8 mouse cellular contexts compared by ENCODE assay signal in the genomic region with DNA sequence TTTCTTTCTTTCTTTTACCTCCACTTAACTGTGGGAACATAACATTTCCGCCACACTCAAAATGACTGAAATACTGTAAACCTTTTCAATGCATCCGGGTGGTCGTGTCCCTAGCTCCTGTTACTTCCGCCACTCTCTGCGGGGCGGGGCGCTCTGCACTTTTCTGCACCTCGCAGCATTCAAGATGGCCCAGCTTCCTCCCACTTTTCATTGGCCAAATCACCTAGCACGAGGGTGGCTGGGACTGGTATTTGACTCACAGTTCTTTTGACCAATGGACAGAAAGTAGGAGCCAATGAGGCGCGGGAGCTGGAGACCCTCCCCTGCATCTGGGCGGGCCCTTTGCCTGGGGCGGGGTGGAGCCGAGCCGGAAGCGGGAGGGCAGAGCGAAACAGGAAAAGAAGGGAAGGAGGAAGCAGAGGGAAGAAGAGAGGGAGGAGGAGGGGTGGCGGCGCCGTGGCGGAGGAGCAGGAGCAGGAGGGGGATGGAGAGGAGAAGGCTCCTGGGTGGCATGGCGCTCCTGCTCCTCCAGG. TPM values are rescaled to one million over a fixed set of nuclear protein-coding genes. Genes with fewer than 3 reads are reported as not detected.
DNase-seq lines count a peak whose midpoint lies in the region; ATAC-seq and TF ChIP-seq lines count a peak whose summit lies in the region.

A gene (plus strand): TSS at position 365 of the 533 bp plus-strand sequence.

- peak within 1 kb of the TSS; percentile 59 for H3K9ac ChIP-seq in ES-Bruce4 (ENCODE audit: low read depth, poor library complexity, severe bottlenecking)
- peak within 1 kb of the TSS; percentile 77 for H3K9ac ChIP-seq in forebrain, embryonic 13.5 days
- peak within 1 kb of the TSS; percentile 98 for H3K9ac ChIP-seq in liver, postnatal 0 days (replicated peaks)
- H3K9ac ChIP-seq in neural tube, embryonic 14.5 days (replicated peaks; ENCODE audit: low read depth, low read length): peak within 1 kb of the TSS; percentile 67

- H3K4me1 ChIP-seq in ES-Bruce4 (ENCODE audit: control insufficient read depth, insufficient read depth, low read length): no peaks in the 10 kb centered on the region
- peaks cover 31% of the 10 kb centered on the region for H3K4me1 ChIP-seq in forebrain, embryonic 13.5 days
- H3K4me1 ChIP-seq in liver, postnatal 0 days (ENCODE audit: insufficient read depth): peaks cover 21% of the 10 kb centered on the region
- peaks cover 8% of the 10 kb centered on the region for H3K4me1 ChIP-seq in neural tube, embryonic 14.5 days (ENCODE audit: control insufficient read depth, insufficient read depth, low read length)

- no peaks in the 10 kb centered on the region for H3K36me3 ChIP-seq in ES-Bruce4 (ENCODE audit: control insufficient read depth, insufficient read depth, low read length, poor library complexity, severe bottlenecking)
- H3K36me3 ChIP-seq in forebrain, embryonic 13.5 days (ENCODE audit: poor library complexity, severe bottlenecking): peaks cover 26% of the 10 kb centered on the region
- peaks cover 18% of the 10 kb centered on the region for H3K36me3 ChIP-seq in liver, postnatal 0 days (replicated peaks; ENCODE audit: insufficient read depth, low read length)
- no peaks in the 10 kb centered on the region for H3K36me3 ChIP-seq in neural tube, embryonic 14.5 days (ENCODE audit: control insufficient read depth, insufficient read depth, low read length)

- TF ChIP-seq EP300 in ES-Bruce4 (IDR thresholded peaks at IDR 0.05; ENCODE audit: insufficient read depth, low read depth, low read length): no peak
- TF ChIP-seq EP300 in liver, postnatal 0 days (IDR thresholded peaks at IDR 0.05; ENCODE audit: low read depth): peak; percentile 83; the same call in 1 of the 2 replicates

- H3K27me3 ChIP-seq in ES-Bruce4 (ENCODE audit: control insufficient read depth, insufficient read depth, low read length, poor library complexity, severe bottlenecking): no peaks in the 10 kb centered on the region
- H3K27me3 ChIP-seq in forebrain, embryonic 13.5 days: no peaks in the 10 kb centered on the region
- H3K27me3 ChIP-seq in liver, postnatal 0 days (ENCODE audit: insufficient read depth, low read length): no peaks in the 10 kb centered on the region
- H3K27me3 ChIP-seq in neural tube, embryonic 14.5 days (ENCODE audit: control insufficient read depth, insufficient read depth, low read length): no peaks in the 10 kb centered on the region

- TF ChIP-seq CTCF in ES-Bruce4 (IDR thresholded peaks at IDR 0.05; ENCODE audit: low read depth, low read length): no peak
- TF ChIP-seq CTCF in liver, postnatal 0 days (IDR thresholded peaks at IDR 0.05; ENCODE audit: low read depth): no peak

- intact Hi-C loops in heart, postnatal 10 days (cut with DNase I): loop anchor here (2.0 kb wide), 1 partner anchor 24 kb away; no protein-coding TSS in a partner anchor

- WGBS in forebrain, embryonic 13.5 days: under 1% methylated on average over 21 of the region's 22 CpGs
- under 1% methylated on average over 22 of the region's 22 CpGs for WGBS in large intestine, adult 2 months
- WGBS in liver, postnatal 0 days (ENCODE audit: insufficient replicate concordance): 1% methylated on average over 20 of the region's 22 CpGs
- under 1% methylated on average over 21 of the region's 22 CpGs for WGBS in neural tube, embryonic 14.5 days

- peak; percentile 97 to 98 for DNase-seq in heart, postnatal 10 days
- DNase-seq in large intestine, adult 2 months (ENCODE audit: low read depth, low spot score): peak; percentile 99
- DNase-seq in liver, postnatal 0 days: peak; percentile 96
- peak; percentile 97 for DNase-seq in testis, postnatal 10 days (ENCODE audit: low spot score)

- no peak for TF ChIP-seq POLR2A in ES-Bruce4 (IDR thresholded peaks at IDR 0.05; ENCODE audit: insufficient read depth, low read length)

- H3K9me3 ChIP-seq in ES-Bruce4 (replicated peaks; ENCODE audit: control insufficient read depth, insufficient read depth, low read length, poor library complexity, severe bottlenecking): no peaks in the 10 kb centered on the region
- no peaks in the 10 kb centered on the region for H3K9me3 ChIP-seq in forebrain, embryonic 13.5 days (replicated peaks)
- no peaks in the 10 kb centered on the region for H3K9me3 ChIP-seq in liver, postnatal 0 days (ENCODE audit: low read length)
- H3K9me3 ChIP-seq in neural tube, embryonic 14.5 days (ENCODE audit: control insufficient read depth, low read length): no peaks in the 10 kb centered on the region

- ATAC-seq in cerebellum, adult (ENCODE audit: insufficient number of reproducible peaks, low FRiP score, low TSS enrichment): peak; percentile 100
- peak; percentile 99 for ATAC-seq in forebrain, embryonic 13.5 days
- ATAC-seq in liver, postnatal 0 days: peak; percentile 92
- ATAC-seq in neural tube, embryonic 14.5 days (ENCODE audit: low read depth): peak; percentile 99

- H3K4me2 ChIP-seq in forebrain, embryonic 13.5 days: peak within 1 kb of the TSS; percentile 95
- peak within 1 kb of the TSS; percentile 89 for H3K4me2 ChIP-seq in liver, postnatal 0 days (ENCODE audit: low read depth, low read length)
- H3K4me2 ChIP-seq in neural tube, embryonic 14.5 days (ENCODE audit: low read depth, low read length): peak within 1 kb of the TSS; percentile 88

- H3K27ac ChIP-seq in ES-Bruce4 (ENCODE audit: insufficient read depth, low read length): 0 out of 2 replicates have a peak within 1 kb of the TSS, but pooled peaks have one; percentile 53
- peak within 1 kb of the TSS; percentile 36 for H3K27ac ChIP-seq in forebrain, embryonic 13.5 days
- peak within 1 kb of the TSS; percentile 99 for H3K27ac ChIP-seq in liver, postnatal 0 days (ENCODE audit: low read depth)
- peak within 1 kb of the TSS; percentile 24; the same call in 1 of the 2 replicates for H3K27ac ChIP-seq in neural tube, embryonic 14.5 days (ENCODE audit: low read depth, low read length)

- H3K4me3 ChIP-seq in ES-Bruce4 (ENCODE audit: low read depth, low read length): peak within 1 kb of the TSS; percentile 87
- H3K4me3 ChIP-seq in forebrain, embryonic 13.5 days: peak within 1 kb of the TSS; percentile 84
- H3K4me3 ChIP-seq in liver, postnatal 0 days (ENCODE audit: low read depth, low read length): peak within 1 kb of the TSS; percentile 99
- H3K4me3 ChIP-seq in neural tube, embryonic 14.5 days (ENCODE audit: low read depth, low read length): peak within 1 kb of the TSS; percentile 65

RNA-seq across cellular contexts. Expression of the gene that starts here (rescaled TPM):
- polyA plus RNA-seq in ES-Bruce4 (2011; ENCODE audit: insufficient read depth, insufficient read length, low read depth, missing spikeins): 24.5 and 25.5 TPM in 2 replicates
- polyA plus RNA-seq in forebrain, embryonic 13.5 days (2015; fragmentation: Nextera tagmentation; extraction: Ambion mirVana): 33.1 and 36.5 TPM in 2 replicates
- 10 to 100 TPM; 65.0 to 75.0 TPM for total RNA-seq in heart, postnatal 10 days (2021)
- polyA plus RNA-seq in large intestine, adult 2 months (2012; rRNA removed): 35.5 and 41.8 TPM in 2 replicates
- polyA plus RNA-seq in liver, postnatal 0 days (2015; fragmentation: Nextera tagmentation; extraction: Ambion mirVana): 40.4 and 48.8 TPM in 2 replicates
- 28.2 and 35.2 TPM in 2 replicates for polyA plus RNA-seq in neural tube, embryonic 14.5 days (2014; fragmentation: Nextera tagmentation; extraction: Ambion mirVana)

Comparison
In these comparisons a context has a peak if more than half of its experiments do, and no peak if none do; other contexts are left out.
1. Peak in every context shown above with its lines: DNase-seq, ATAC-seq, H3K4me3 ChIP-seq and H3K27ac ChIP-seq.
2. H3K27ac ChIP-seq: peak in every context shown above with its lines; median percentile 99 in liver, postnatal 0 days; 53 in ES-Bruce4; 36 in forebrain, embryonic 13.5 days; 24 in neural tube, embryonic 14.5 days.